Mouse (Mus musculus) forebrain, embryonic 15.5 days (tissue): ENCODE data around the gene C130032M10Rik. TPM values are rescaled to one million over a fixed set of nuclear protein-coding genes. Genes with fewer than 3 reads are reported as not detected.
"Not testable (repeated sequence)": the region's sequence is repeated elsewhere in the genome, so short reads cannot be mapped to it uniquely, and the experiment has no call there.

Source experiments
- ATAC-seq: fragments of 200-750 bp; cut with Nextera tagmentation; replicated peaks from 2 replicates; pipeline ENCODE4 v1.8.0; 2017; ENCODE audit warnings: mild to moderate bottlenecking, moderate TSS enrichment, moderate library complexity
- H3K27ac ChIP-seq: fragments of 300-500 bp; sonication (generic); replicated peaks from 2 replicates; pipeline ENCODE4 v1.5.1; 2015; ENCODE audit warnings: mild to moderate bottlenecking, inconsistent platforms
- H3K27me3 ChIP-seq: fragments of 300-500 bp; sonication (generic); 2 replicates; pipeline ENCODE4 v1.6.1; 2015; ENCODE audit warnings: inconsistent platforms
- H3K36me3 ChIP-seq: fragments of 300-500 bp; sonication (generic); 2 replicates; pipeline ENCODE4 v1.6.1; 2015; ENCODE audit warnings: mild to moderate bottlenecking, inconsistent platforms
- H3K4me1 ChIP-seq: fragments of 300-500 bp; sonication (generic); 2 replicates; pipeline ENCODE4 v1.6.1; 2015; ENCODE audit warnings: inconsistent platforms
- H3K4me2 ChIP-seq: fragments of 300-500 bp; sonication (generic); replicated peaks from 2 replicates; pipeline ENCODE4 v1.6.1; 2015; ENCODE audit warnings: mild to moderate bottlenecking, inconsistent platforms
- H3K4me3 ChIP-seq: fragments of 300-500 bp; sonication (generic); 2 replicates; pipeline ENCODE4 v1.5.1; 2015; ENCODE audit warnings: mild to moderate bottlenecking, inconsistent platforms
- H3K9ac ChIP-seq: fragments of 300-500 bp; sonication (generic); replicated peaks from 2 replicates; pipeline ENCODE4 v1.6.1; 2015; ENCODE audit warnings: mild to moderate bottlenecking, inconsistent platforms
- H3K9me3 ChIP-seq: fragments of 300-500 bp; sonication (generic); 2 replicates; pipeline ENCODE4 v1.6.1; 2016; ENCODE audit warnings: inconsistent platforms
- WGBS: fragments of 180-500 bp; shearing (Covaris S2); methylation state at CpG from one replicate; pipeline ENCODE4 v1.1.7; 2015; ENCODE audit warnings: mixed read lengths; 5-methylcytosine and 5-hydroxymethylcytosine counted together
- polyA plus RNA-seq: library from polyadenylated mRNA; unstranded; fragments of >200 nt; fragmentation: Nextera tagmentation; extraction: Ambion mirVana; gene quantifications from 2 replicates; pipeline ENCODE4 v1.2.1, GENCODE M21; 2015

Gene C130032M10Rik
- polyA plus RNA-seq, 1 experiment from 2014 or later = not detected

- WGBS = 78% methylated on average over 4 of the region's 4 CpGs
- not testable (repeated sequence) for H3K36me3 ChIP-seq, H3K4me2 ChIP-seq, H3K9ac ChIP-seq, H3K27ac ChIP-seq, H3K27me3 ChIP-seq, H3K4me3 ChIP-seq, H3K4me1 ChIP-seq, H3K9me3 ChIP-seq, ATAC-seq
Measured at GRCm38 (mm10) chr9:114520529-114520928, 5.0 kb downstream of the C130032M10Rik start.

- H3K27ac ChIP-seq = no peak overlapping the region
- WGBS = 57% methylated on average over 5 of the region's 5 CpGs
- no peak overlapping the region for H3K4me3 ChIP-seq
- no peaks in the 10 kb centered on the region for H3K9me3 ChIP-seq
- H3K4me2 ChIP-seq = no peak overlapping the region
- H3K36me3 ChIP-seq = no peaks in the 10 kb centered on the region
- H3K9ac ChIP-seq = no peak overlapping the region
- no peaks in the 10 kb centered on the region for H3K27me3 ChIP-seq
- peaks cover 15% of the 10 kb centered on the region for H3K4me1 ChIP-seq
- no peak for ATAC-seq
Measured at GRCm38 (mm10) chr9:114522041-114522440, 6.5 kb downstream of the C130032M10Rik start.

- Histone ChIP-seq H3K4me1 (peaks cover 15% of the 10 kb centered on the region), H3K4me3 (no peak overlapping the region), H3K27ac (no peak overlapping the region), H3K9ac (no peak overlapping the region), H3K27me3 (no peaks in the 10 kb centered on the region), H3K4me2 (no peak overlapping the region), H3K36me3 (no peaks in the 10 kb centered on the region), H3K9me3 (no peaks in the 10 kb centered on the region)
- ATAC-seq = no peak
- 94% methylated on average over 9 of the region's 9 CpGs for WGBS
Measured at GRCm38 (mm10) chr9:114522501-114522900, 7.0 kb downstream of the C130032M10Rik start.

- ATAC-seq = no peak
- Histone ChIP-seq H3K4me1 (peaks cover 19% of the 10 kb centered on the region), H3K9me3 (no peaks in the 10 kb centered on the region), H3K9ac (no peak overlapping the region), H3K27me3 (no peaks in the 10 kb centered on the region), H3K4me2 (no peak overlapping the region), H3K27ac (no peak overlapping the region), H3K36me3 (no peaks in the 10 kb centered on the region), H3K4me3 (no peak overlapping the region)
- 93% methylated on average over 12 of the region's 15 CpGs for WGBS
Measured at GRCm38 (mm10) chr9:114525073-114525633, 9.7 kb downstream of the C130032M10Rik start.

- H3K4me3 ChIP-seq = no peak overlapping the region
- H3K9me3 ChIP-seq = no peaks in the 10 kb centered on the region
- no peak overlapping the region for H3K4me2 ChIP-seq
- 0 out of 2 replicates have a peak, but pooled peaks have one; percentile 35 for ATAC-seq
- H3K27ac ChIP-seq = no peak overlapping the region
- 6% methylated on average over 8 of the region's 8 CpGs for WGBS
- no peaks in the 10 kb centered on the region for H3K27me3 ChIP-seq
- peaks cover 19% of the 10 kb centered on the region for H3K4me1 ChIP-seq
- H3K36me3 ChIP-seq = no peaks in the 10 kb centered on the region
- H3K9ac ChIP-seq = no peak overlapping the region
Measured at GRCm38 (mm10) chr9:114525891-114526290, 10.4 kb downstream of the C130032M10Rik start.

GRCm38 (mm10) chr9:114526581-114526980 lies 11.1 kb downstream of the C130032M10Rik start:
- Histone ChIP-seq H3K36me3 (no peaks in the 10 kb centered on the region), H3K4me3 (no peak overlapping the region), H3K27ac (no peak overlapping the region), H3K9me3 (no peaks in the 10 kb centered on the region), H3K9ac (no peak overlapping the region), H3K4me2 (no peak overlapping the region), H3K27me3 (no peaks in the 10 kb centered on the region), H3K4me1 (peaks cover 19% of the 10 kb centered on the region)
- no peak for ATAC-seq
- 7% methylated on average over 8 of the region's 8 CpGs for WGBS

GRCm38 (mm10) chr9:114527085-114527484 lies 11.6 kb downstream of the C130032M10Rik start:
- Histone ChIP-seq H3K4me1 (peaks cover 19% of the 10 kb centered on the region), H3K4me3 (no peak overlapping the region), H3K27ac (no peak overlapping the region), H3K36me3 (no peaks in the 10 kb centered on the region), H3K4me2 (no peak overlapping the region), H3K9ac (no peak overlapping the region), H3K27me3 (no peaks in the 10 kb centered on the region), H3K9me3 (no peaks in the 10 kb centered on the region)
- WGBS = 5% methylated on average over 16 of the region's 16 CpGs
- ATAC-seq = no peak

- no peaks in the 10 kb centered on the region for H3K27me3 ChIP-seq
- H3K4me1 ChIP-seq = peaks cover 19% of the 10 kb centered on the region
- H3K4me2 ChIP-seq = peak overlapping the region; percentile 12; the same call in 1 of the 2 replicates
- 12% methylated on average over 17 of the region's 17 CpGs for WGBS
- H3K9ac ChIP-seq = no peak overlapping the region
- H3K4me3 ChIP-seq = no peak overlapping the region
- H3K27ac ChIP-seq = no peak overlapping the region
- no peaks in the 10 kb centered on the region for H3K36me3 ChIP-seq
- no peaks in the 10 kb centered on the region for H3K9me3 ChIP-seq
- 0 out of 2 replicates have a peak, but pooled peaks have one; percentile 15 for ATAC-seq
Measured at GRCm38 (mm10) chr9:114527992-114528679, 12.6 kb downstream of the C130032M10Rik start.

GRCm38 (mm10) chr9:114528680-114529048 lies 13.2 kb downstream of the C130032M10Rik start:
- Histone ChIP-seq H3K9ac (no peak overlapping the region), H3K4me3 (no peak overlapping the region), H3K27ac (no peak overlapping the region), H3K9me3 (no peaks in the 10 kb centered on the region), H3K27me3 (no peaks in the 10 kb centered on the region), H3K4me2 (no peak overlapping the region), H3K4me1 (peaks cover 19% of the 10 kb centered on the region), H3K36me3 (no peaks in the 10 kb centered on the region)
- no peak for ATAC-seq
- WGBS = 34% methylated on average over 9 of the region's 9 CpGs

GRCm38 (mm10) chr9:114531276-114531675 lies 15.8 kb downstream of the C130032M10Rik start:
- no peak overlapping the region for H3K27ac ChIP-seq
- no peak overlapping the region for H3K9ac ChIP-seq
- no peak overlapping the region for H3K4me2 ChIP-seq
- H3K9me3 ChIP-seq = no peaks in the 10 kb centered on the region
- no peak overlapping the region for H3K4me3 ChIP-seq
- no peaks in the 10 kb centered on the region for H3K27me3 ChIP-seq
- peaks cover 12% of the 10 kb centered on the region for H3K4me1 ChIP-seq
- 28% methylated on average over 11 of the region's 11 CpGs for WGBS
- H3K36me3 ChIP-seq = no peaks in the 10 kb centered on the region
- no peak for ATAC-seq

- H3K27me3 ChIP-seq = no peaks in the 10 kb centered on the region
- H3K9me3 ChIP-seq = no peaks in the 10 kb centered on the region
Measured at GRCm38 (mm10) chr9:114533848-114534247, 18.4 kb downstream of the C130032M10Rik start.

GRCm38 (mm10) chr9:114534747-114535517 lies 19.4 kb downstream of the C130032M10Rik start:
- no peak overlapping the region for H3K27ac ChIP-seq
- no peaks in the 10 kb centered on the region for H3K4me1 ChIP-seq
- H3K4me3 ChIP-seq = no peak overlapping the region
- no peaks in the 10 kb centered on the region for H3K27me3 ChIP-seq
- 82% methylated on average over 9 of the region's 9 CpGs for WGBS
- no peaks in the 10 kb centered on the region for H3K36me3 ChIP-seq
- no peak overlapping the region for H3K9ac ChIP-seq
- ATAC-seq = no peak
- H3K4me2 ChIP-seq = no peak overlapping the region
- H3K9me3 ChIP-seq = no peaks in the 10 kb centered on the region

More at GRCm38 (mm10) chr9:114533848-114534247, 18.4 kb downstream of the C130032M10Rik start:
- 77% methylated on average over 4 of the region's 4 CpGs for WGBS
- H3K27ac ChIP-seq = no peak overlapping the region
- no peak overlapping the region for H3K4me2 ChIP-seq
- H3K4me1 ChIP-seq = no peaks in the 10 kb centered on the region
- no peak overlapping the region for H3K4me3 ChIP-seq
- no peak for ATAC-seq
- H3K9ac ChIP-seq = no peak overlapping the region
- no peaks in the 10 kb centered on the region for H3K36me3 ChIP-seq
